Comparison of ENCODE assay signal across 25 mouse cellular contexts in genomic region chr13:36085971-36086370, GRCm38 (mm10). TPM values are rescaled to one million over a fixed set of nuclear protein-coding genes. Genes with fewer than 3 reads are reported as not detected.
A peak's percentile ranks its signal among the peaks of the same experiment; 100 is the strongest.
DNase-seq lines count a peak whose midpoint lies in the region; ATAC-seq and TF ChIP-seq lines count a peak whose summit lies in the region.
"Had no signal": no experiment of that assay in that cellular context is flagged by ENCODE, and none has a peak within 500 bp of the region (broad histone marks: within the 10 kb centered on the region; RNA-seq: fewer than 3 reads in every experiment).

No protein-coding gene starts in this region.

- no peaks in the 10 kb centered on the region for H3K36me3 ChIP-seq in kidney, postnatal 0 days (ENCODE audit: insufficient read depth, low read length)
- H3K36me3 ChIP-seq in lung, embryonic 14.5 days (ENCODE audit: insufficient read depth) = no peaks in the 10 kb centered on the region
- H3K36me3 ChIP-seq: heart, embryonic 12.5 days had no signal

- H3K4me3 ChIP-seq in kidney, postnatal 0 days (replicated peaks; ENCODE audit: low read depth, low read length) = no peak overlapping the region
- no peak overlapping the region for H3K4me3 ChIP-seq in lung, embryonic 14.5 days (ENCODE audit: low read depth, low read length)
- H3K4me3 ChIP-seq in lung, adult 2 months (replicated peaks; ENCODE audit: extremely low read depth, low read depth, low read length) = no peak overlapping the region
- H3K4me3 ChIP-seq: forebrain, embryonic 12.5 days; heart, adult 2 months; heart, embryonic 12.5 days; midbrain, embryonic 13.5 days; neural tube, embryonic 15.5 days had no signal

- no peak overlapping the region for H3K9ac ChIP-seq in kidney, postnatal 0 days (ENCODE audit: low read depth, low read length)
- no peak overlapping the region for H3K9ac ChIP-seq in lung, embryonic 14.5 days
- H3K9ac ChIP-seq: forebrain, embryonic 12.5 days; forebrain, postnatal 0 days; heart, embryonic 12.5 days; hindbrain, embryonic 14.5 days; midbrain, embryonic 13.5 days; neural tube, embryonic 15.5 days had no signal

- no peaks in the 10 kb centered on the region for H3K27me3 ChIP-seq in kidney, postnatal 0 days (ENCODE audit: insufficient read depth, low read length)
- no peaks in the 10 kb centered on the region for H3K27me3 ChIP-seq in lung, embryonic 14.5 days (ENCODE audit: insufficient read depth, low read length)
- H3K27me3 ChIP-seq: forebrain, embryonic 12.5 days; heart, embryonic 12.5 days; midbrain, embryonic 13.5 days; neural tube, embryonic 15.5 days had no signal

- no peak for ATAC-seq in kidney, postnatal 0 days (replicated peaks; ENCODE audit: low FRiP score, low read depth)
- ATAC-seq in lung, embryonic 14.5 days (ENCODE audit: insufficient read depth) = no peak
- ATAC-seq: CD4-positive, CD25-positive, alpha-beta regulatory T cell, adult 4 months; forebrain, postnatal 0 days; inflammation-experienced regulatory T-cells, adult 6 months; midbrain, embryonic 13.5 days had no signal

- H3K4me2 ChIP-seq in kidney, postnatal 0 days (ENCODE audit: low read length) = no peak overlapping the region
- H3K4me2 ChIP-seq in lung, embryonic 14.5 days = no peak overlapping the region
- H3K4me2 ChIP-seq: forebrain, embryonic 12.5 days; heart, embryonic 12.5 days; hindbrain, embryonic 14.5 days; midbrain, embryonic 13.5 days; neural tube, embryonic 15.5 days had no signal

- TF ChIP-seq POLR2A in lung, adult 2 months (IDR thresholded peaks at IDR 0.05; ENCODE audit: borderline replicate concordance, extremely low read depth, low read depth, low read length) = no peak

- H3K4me1 ChIP-seq in kidney, postnatal 0 days (replicated peaks; ENCODE audit: insufficient read depth, low read length) = no peaks in the 10 kb centered on the region
- no peaks in the 10 kb centered on the region for H3K4me1 ChIP-seq in lung, embryonic 14.5 days (ENCODE audit: insufficient read depth)
- H3K4me1 ChIP-seq in lung, adult 2 months (ENCODE audit: control insufficient read depth, insufficient read depth, low read length) = no peaks in the 10 kb centered on the region; the same call in 1 of the 2 replicates
- H3K4me1 ChIP-seq: forebrain, embryonic 12.5 days; midbrain, embryonic 13.5 days had no signal

- no peaks in the 10 kb centered on the region for H3K9me3 ChIP-seq in kidney, postnatal 0 days (replicated peaks; ENCODE audit: low read length)
- no peaks in the 10 kb centered on the region for H3K9me3 ChIP-seq in lung, embryonic 14.5 days (ENCODE audit: low read depth, low read length)
- H3K9me3 ChIP-seq: forebrain, embryonic 12.5 days; heart, embryonic 12.5 days; midbrain, embryonic 13.5 days; neural tube, embryonic 15.5 days had no signal

- WGBS in kidney, postnatal 0 days = 47% methylated on average over 3 of the region's 3 CpGs
- WGBS in lung, embryonic 14.5 days = 54% methylated on average over 3 of the region's 3 CpGs
- WGBS in lung, adult 2 months = 69% methylated on average over 3 of the region's 3 CpGs

- peak; percentile 66 for DNase-seq in kidney, postnatal 0 days (ENCODE audit: low spot score)
- no peak for DNase-seq in kidney, postnatal 25 days
- DNase-seq in lung, embryonic 14.5 days = peak; percentile 30
- DNase-seq in lung, adult 2 months = no peak
- peak; percentile 51 for DNase-seq in fibroblast of lung, adult 2 months (ENCODE audit: low read depth)
- no peak for DNase-seq in T-cell, adult 2 months (ENCODE audit: low spot score)
- DNase-seq in right cerebral cortex, postnatal 4 days = no peak
- DNase-seq: cerebellum, adult 2 months; cerebellum, postnatal 14 days; forebrain, postnatal 0 days; heart, adult 2 months; kidney, adult 11 months; kidney, postnatal 10 days; retina, postnatal 1 day; right cerebral cortex, postnatal 25 days; thymus, adult 2 months; thymus, postnatal 36 days had no signal

- H3K27ac ChIP-seq in kidney, postnatal 0 days = no peak overlapping the region
- no peak overlapping the region for H3K27ac ChIP-seq in lung, embryonic 14.5 days (ENCODE audit: low read depth)
- H3K27ac ChIP-seq: forebrain, embryonic 12.5 days; heart, adult 2 months; hindbrain, embryonic 14.5 days; macrophage; midbrain, embryonic 13.5 days; neural tube, embryonic 15.5 days had no signal

- no peak for TF ChIP-seq CTCF in kidney, postnatal 0 days (IDR thresholded peaks at IDR 0.05; ENCODE audit: low read depth)
- TF ChIP-seq CTCF in lung, embryonic 14.5 days (IDR thresholded peaks at IDR 0.05; ENCODE audit: low read depth) = no peak
- no peak for TF ChIP-seq CTCF in lung, adult 2 months (IDR thresholded peaks at IDR 0.05; ENCODE audit: insufficient read depth, low read length)

RNA-seq across cellular contexts. Expression of gene Fars2, which starts 31.2 kb away (rescaled TPM):
- polyA plus RNA-seq in kidney, postnatal 0 days (2015; fragmentation: Nextera tagmentation; extraction: Ambion mirVana) = 47.0 and 54.7 TPM in 2 replicates
- polyA plus RNA-seq in lung, embryonic 14.5 days (2014; fragmentation: Nextera tagmentation; extraction: Ambion mirVana) = 29.3 and 34.3 TPM in 2 replicates
- 25.1 and 34.9 TPM in 2 replicates for polyA plus RNA-seq in lung, adult 2 months (2012; rRNA removed)

RNA-seq across cellular contexts. Expression of gene Lyrm4, which starts 31.4 kb away (rescaled TPM):
- polyA plus RNA-seq in kidney, postnatal 0 days (2015; fragmentation: Nextera tagmentation; extraction: Ambion mirVana) = 34.6 and 36.0 TPM in 2 replicates
- polyA plus RNA-seq in lung, embryonic 14.5 days (2014; fragmentation: Nextera tagmentation; extraction: Ambion mirVana) = 25.9 and 26.2 TPM in 2 replicates
- 4.5 and 5.2 TPM in 2 replicates for polyA plus RNA-seq in lung, adult 2 months (2012; rRNA removed)

Comparison
In these comparisons a context has a peak if more than half of its experiments do, and no peak if none do; other contexts are left out.
1. DNase-seq: peak in kidney, postnatal 0 days (single experiment), lung, embryonic 14.5 days (single experiment) and fibroblast of lung, adult 2 months (single experiment); none in kidney, postnatal 25 days (0 of 2), lung, adult 2 months (single experiment), T-cell, adult 2 months (single experiment) and right cerebral cortex, postnatal 4 days (single experiment).